Mouse (Mus musculus): ENCODE results near the gene Pold2. TPM values are rescaled to one million over a fixed set of nuclear protein-coding genes. Genes with fewer than 3 reads are reported as not detected.
A peak's percentile ranks its signal among the peaks of the same experiment; 100 is the strongest.

Pold2 gene
- polyA plus RNA-seq, 1 experiment from 2014 or later, result 48.6 TPM

GRCm38 (mm10) chr11:5872707-5873106 lies 5.4 kb downstream of the Pold2 start:
- H3K9ac ChIP-seq (replicated peaks; ENCODE audit: low read depth, low read length), result no peak overlapping the region
- peaks cover 8% of the 10 kb centered on the region for H3K4me1 ChIP-seq (ENCODE audit: control insufficient read depth, insufficient read depth, low read length)
- H3K27me3 ChIP-seq (ENCODE audit: control insufficient read depth, insufficient read depth, low read length), result no peaks in the 10 kb centered on the region
- H3K4me3 ChIP-seq (ENCODE audit: low read depth, low read length), result no peak overlapping the region
- 94% methylated on average over 11 of the region's 11 CpGs for WGBS
- peaks cover 10% of the 10 kb centered on the region for H3K36me3 ChIP-seq (ENCODE audit: control insufficient read depth, insufficient read depth, low read length)
- H3K4me2 ChIP-seq (ENCODE audit: low read depth, low read length), result no peak overlapping the region
- no peaks in the 10 kb centered on the region for H3K9me3 ChIP-seq (ENCODE audit: control insufficient read depth, low read length)
- no peak overlapping the region for H3K27ac ChIP-seq (ENCODE audit: low read depth, low read length)
- no peak for ATAC-seq (ENCODE audit: low read depth)

DNA sequence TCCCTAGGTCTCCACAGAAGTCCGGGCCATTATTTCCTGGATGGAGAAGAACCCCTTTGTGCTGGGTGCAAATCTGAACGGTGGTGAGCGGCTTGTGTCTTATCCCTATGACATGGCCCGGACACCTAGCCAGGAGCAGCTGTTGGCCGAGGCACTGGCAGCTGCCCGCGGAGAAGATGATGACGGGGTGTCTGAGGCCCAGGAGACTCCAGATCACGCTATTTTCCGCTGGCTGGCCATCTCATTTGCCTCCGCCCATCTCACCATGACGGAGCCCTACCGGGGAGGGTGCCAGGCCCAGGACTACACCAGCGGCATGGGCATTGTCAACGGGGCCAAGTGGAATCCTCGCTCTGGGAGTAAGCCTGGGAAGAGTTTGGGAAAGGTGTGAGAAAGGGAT lies 8.0 kb downstream of the Pold2 start:
- Histone ChIP-seq H3K9me3 (ENCODE audit: control insufficient read depth, low read length) (no peaks in the 10 kb centered on the region), H3K9ac (replicated peaks; ENCODE audit: low read depth, low read length) (no peak overlapping the region), H3K4me2 (ENCODE audit: low read depth, low read length) (no peak overlapping the region), H3K27ac (ENCODE audit: low read depth, low read length) (no peak overlapping the region), H3K4me1 (ENCODE audit: control insufficient read depth, insufficient read depth, low read length) (no peaks in the 10 kb centered on the region), H3K4me3 (ENCODE audit: low read depth, low read length) (no peak overlapping the region), H3K27me3 (ENCODE audit: control insufficient read depth, insufficient read depth, low read length) (no peaks in the 10 kb centered on the region), H3K36me3 (ENCODE audit: control insufficient read depth, insufficient read depth, low read length) (peaks cover 10% of the 10 kb centered on the region)
- WGBS, result 93% methylated on average over 16 of the region's 16 CpGs
- ATAC-seq (ENCODE audit: low read depth), result no peak

GRCm38 (mm10) chr11:5869331-5869730 lies 8.8 kb downstream of the Pold2 start:
- H3K27ac ChIP-seq (ENCODE audit: low read depth, low read length), result no peak overlapping the region
- H3K4me3 ChIP-seq (ENCODE audit: low read depth, low read length), result no peak overlapping the region
- H3K27me3 ChIP-seq (ENCODE audit: control insufficient read depth, insufficient read depth, low read length), result no peaks in the 10 kb centered on the region
- H3K9me3 ChIP-seq (ENCODE audit: control insufficient read depth, low read length), result no peaks in the 10 kb centered on the region
- H3K9ac ChIP-seq (replicated peaks; ENCODE audit: low read depth, low read length), result no peak overlapping the region
- no peak overlapping the region for H3K4me2 ChIP-seq (ENCODE audit: low read depth, low read length)
- H3K36me3 ChIP-seq (ENCODE audit: control insufficient read depth, insufficient read depth, low read length), result peaks cover 10% of the 10 kb centered on the region
- H3K4me1 ChIP-seq (ENCODE audit: control insufficient read depth, insufficient read depth, low read length), result no peaks in the 10 kb centered on the region
- 88% methylated on average over 16 of the region's 16 CpGs for WGBS
- ATAC-seq (ENCODE audit: low read depth), result no peak

DNA sequence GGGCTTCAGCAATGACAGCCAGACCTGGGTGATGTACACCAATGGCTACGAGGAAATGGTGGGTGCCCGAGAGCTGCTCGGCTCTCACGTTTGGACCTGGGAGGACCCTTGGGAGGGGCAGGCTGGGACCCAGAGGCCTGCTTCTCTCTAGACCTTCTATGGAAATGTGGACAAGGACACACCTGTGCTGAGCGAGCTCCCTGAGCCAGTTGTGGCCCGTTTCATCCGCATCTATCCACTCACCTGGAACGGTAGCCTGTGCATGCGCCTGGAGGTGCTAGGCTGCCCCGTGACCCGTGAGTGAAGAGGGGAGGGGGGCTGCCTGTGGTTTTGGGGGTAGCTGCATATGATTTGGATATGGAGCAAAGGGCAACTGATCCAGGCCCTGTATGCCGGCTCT lies 9.8 kb downstream of the Pold2 start:
- no peaks in the 10 kb centered on the region for H3K9me3 ChIP-seq (ENCODE audit: control insufficient read depth, low read length)
- H3K4me2 ChIP-seq (ENCODE audit: low read depth, low read length), result no peak overlapping the region
- H3K36me3 ChIP-seq (ENCODE audit: control insufficient read depth, insufficient read depth, low read length), result peaks cover 10% of the 10 kb centered on the region
- no peak overlapping the region for H3K9ac ChIP-seq (replicated peaks; ENCODE audit: low read depth, low read length)
- WGBS, result 95% methylated on average over 12 of the region's 12 CpGs
- ATAC-seq (ENCODE audit: low read depth), result no peak
- no peaks in the 10 kb centered on the region for H3K4me1 ChIP-seq (ENCODE audit: control insufficient read depth, insufficient read depth, low read length)
- no peak overlapping the region for H3K4me3 ChIP-seq (ENCODE audit: low read depth, low read length)
- H3K27me3 ChIP-seq (ENCODE audit: control insufficient read depth, insufficient read depth, low read length), result no peaks in the 10 kb centered on the region
- H3K27ac ChIP-seq (ENCODE audit: low read depth, low read length), result no peak overlapping the region

DNA sequence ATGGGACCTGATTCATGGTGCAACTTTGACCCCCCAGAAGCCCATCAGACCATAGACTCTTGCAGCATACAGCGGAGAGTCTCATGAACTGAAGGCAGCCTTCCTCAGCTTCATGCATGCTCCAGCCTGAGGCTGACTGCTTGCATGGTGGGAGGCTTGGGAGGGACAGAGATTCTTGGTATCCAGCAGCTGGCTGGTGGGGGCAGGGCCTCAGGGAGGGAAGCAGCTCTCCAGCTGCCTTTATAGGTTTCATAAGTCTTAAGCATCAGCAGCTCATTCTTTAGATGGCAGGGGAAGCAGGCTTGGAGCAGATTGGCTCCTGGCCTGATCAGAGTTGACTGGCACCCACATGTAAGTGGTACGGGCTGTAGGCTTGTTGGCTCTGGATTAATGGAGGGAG lies 10.9 kb downstream of the Pold2 start:
- H3K36me3 ChIP-seq (ENCODE audit: control insufficient read depth, insufficient read depth, low read length), result peaks cover 10% of the 10 kb centered on the region
- H3K4me3 ChIP-seq (ENCODE audit: low read depth, low read length), result no peak overlapping the region
- H3K4me2 ChIP-seq (ENCODE audit: low read depth, low read length), result no peak overlapping the region
- H3K9me3 ChIP-seq (ENCODE audit: control insufficient read depth, low read length), result no peaks in the 10 kb centered on the region
- H3K4me1 ChIP-seq (ENCODE audit: control insufficient read depth, insufficient read depth, low read length), result no peaks in the 10 kb centered on the region
- H3K27ac ChIP-seq (ENCODE audit: low read depth, low read length), result no peak overlapping the region
- no peak overlapping the region for H3K9ac ChIP-seq (replicated peaks; ENCODE audit: low read depth, low read length)
- H3K27me3 ChIP-seq (ENCODE audit: control insufficient read depth, insufficient read depth, low read length), result peaks cover 2% of the 10 kb centered on the region
- WGBS, result 86% methylated on average over 2 of the region's 2 CpGs
- ATAC-seq (ENCODE audit: low read depth), result no peak

DNA sequence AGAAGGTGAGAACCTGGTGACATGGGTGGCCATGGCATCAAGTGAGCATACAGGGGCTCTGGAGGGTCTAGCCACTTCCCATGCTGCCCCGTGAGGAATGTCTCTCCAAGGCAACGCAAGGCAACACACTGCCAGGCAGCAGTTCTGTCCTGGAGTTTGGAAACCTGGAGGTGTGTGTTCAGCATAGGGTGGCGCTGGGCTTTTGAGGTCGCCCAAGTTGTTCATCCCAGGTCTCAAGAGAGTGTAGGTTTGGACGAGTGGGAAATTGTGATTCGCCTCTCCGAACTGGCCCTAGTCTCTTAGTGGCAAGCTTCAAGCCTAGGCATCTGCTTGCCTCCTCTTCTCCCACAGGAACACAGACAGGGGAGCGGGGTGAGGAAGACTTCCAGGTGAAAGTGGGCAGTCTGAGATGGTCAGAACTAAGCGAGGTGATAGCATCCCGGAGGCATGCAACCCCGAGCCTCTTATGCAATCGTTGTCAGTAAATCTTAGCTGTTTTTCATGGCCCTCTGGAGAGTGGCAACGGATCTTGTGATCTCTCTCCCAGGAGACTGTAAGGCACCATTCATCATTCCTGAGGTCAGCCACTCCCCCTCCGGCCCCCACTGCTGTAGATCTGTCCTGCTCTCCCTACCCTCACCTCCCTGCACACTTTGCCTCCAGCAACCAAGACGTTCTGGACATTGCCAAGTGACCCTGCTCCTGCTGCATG lies 15.5 kb downstream of the Pold2 start:
- peaks cover 16% of the 10 kb centered on the region for H3K27me3 ChIP-seq (ENCODE audit: control insufficient read depth, insufficient read depth, low read length)
- ATAC-seq (ENCODE audit: low read depth), result no peak
- H3K4me3 ChIP-seq (ENCODE audit: low read depth, low read length), result peak overlapping the region; percentile 23; the same call in 1 of the 2 replicates
- H3K27ac ChIP-seq (ENCODE audit: low read depth, low read length), result no peak overlapping the region
- H3K4me2 ChIP-seq (ENCODE audit: low read depth, low read length), result peak overlapping the region; percentile 43
- no peaks in the 10 kb centered on the region for H3K36me3 ChIP-seq (ENCODE audit: control insufficient read depth, insufficient read depth, low read length)
- 0 out of 2 replicates have a peak, but pooled peaks cover 2% of the 10 kb centered on the region for H3K4me1 ChIP-seq (ENCODE audit: control insufficient read depth, insufficient read depth, low read length)
- H3K9ac ChIP-seq (replicated peaks; ENCODE audit: low read depth, low read length), result no peak overlapping the region
- no peaks in the 10 kb centered on the region for H3K9me3 ChIP-seq (ENCODE audit: control insufficient read depth, low read length)
- WGBS, result 20% methylated on average over 15 of the region's 15 CpGs

DNA sequence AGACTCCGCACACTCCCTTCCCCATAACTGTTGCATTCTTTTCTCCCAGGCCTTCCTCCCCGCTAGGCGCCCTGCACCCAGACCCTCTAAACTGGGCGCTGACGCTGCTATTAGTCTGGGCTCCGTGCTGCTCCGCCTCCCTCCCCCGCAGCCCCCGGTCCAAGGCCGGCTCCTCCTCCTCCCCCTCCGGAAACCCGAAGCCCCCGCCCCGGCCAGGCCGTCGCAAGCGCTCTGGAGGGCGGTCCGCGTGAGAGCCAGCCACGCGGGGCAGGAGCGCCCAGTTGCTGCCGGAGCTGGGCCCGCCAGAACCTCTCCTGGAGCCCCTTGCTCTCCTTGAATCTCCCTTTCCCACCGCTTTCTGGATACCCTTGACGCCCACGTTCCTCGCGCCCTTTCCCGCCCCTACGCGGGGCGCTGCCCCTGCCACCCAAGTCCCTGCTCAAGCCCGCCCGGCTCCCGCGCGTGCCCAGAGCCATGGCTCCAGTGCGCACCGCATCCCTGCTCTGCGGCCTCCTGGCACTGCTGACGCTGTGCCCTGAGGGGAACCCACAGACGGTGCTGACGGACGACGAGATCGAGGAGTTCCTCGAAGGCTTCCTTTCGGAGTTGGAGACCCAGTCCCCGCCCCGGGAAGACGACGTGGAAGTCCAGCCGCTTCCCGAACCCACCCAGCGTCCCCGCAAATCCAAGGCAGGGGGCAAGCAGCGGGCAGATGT lies 16.3 kb downstream of the Pold2 start, which contains the start of gene Aebp1:
Aebp1 (plus strand) TSS at position 270 of the 716 bp plus-strand sequence.
- Histone ChIP-seq H3K27ac (ENCODE audit: low read depth, low read length) (no peak within 1 kb of the TSS), H3K4me3 (ENCODE audit: low read depth, low read length) (peak within 1 kb of the TSS; percentile 23), H3K36me3 (ENCODE audit: control insufficient read depth, insufficient read depth, low read length) (no peaks in the 10 kb centered on the region), H3K9me3 (ENCODE audit: control insufficient read depth, low read length) (no peaks in the 10 kb centered on the region), H3K4me1 (ENCODE audit: control insufficient read depth, insufficient read depth, low read length) (0 out of 2 replicates have a peak, but pooled peaks cover 2% of the 10 kb centered on the region), H3K4me2 (ENCODE audit: low read depth, low read length) (peak within 1 kb of the TSS; percentile 43), H3K27me3 (ENCODE audit: control insufficient read depth, insufficient read depth, low read length) (peaks cover 16% of the 10 kb centered on the region), H3K9ac (replicated peaks; ENCODE audit: low read depth, low read length) (0 out of 2 replicates have a peak within 1 kb of the TSS, but pooled peaks have one; percentile 34)
- 5% methylated on average over 46 of the region's 59 CpGs for WGBS
- ATAC-seq (ENCODE audit: low read depth), result no peak

- no peak for ATAC-seq (ENCODE audit: low read depth)
- no peak overlapping the region for H3K4me2 ChIP-seq (ENCODE audit: low read depth, low read length)
- no peak overlapping the region for H3K27ac ChIP-seq (ENCODE audit: low read depth, low read length)
- H3K4me1 ChIP-seq (ENCODE audit: control insufficient read depth, insufficient read depth, low read length), result 0 out of 2 replicates have a peak, but pooled peaks cover 2% of the 10 kb centered on the region
- H3K4me3 ChIP-seq (ENCODE audit: low read depth, low read length), result no peak overlapping the region
- H3K9ac ChIP-seq (replicated peaks; ENCODE audit: low read depth, low read length), result no peak overlapping the region
- H3K36me3 ChIP-seq (ENCODE audit: control insufficient read depth, insufficient read depth, low read length), result no peaks in the 10 kb centered on the region
- H3K9me3 ChIP-seq (ENCODE audit: control insufficient read depth, low read length), result no peaks in the 10 kb centered on the region
- WGBS, result 63% methylated on average over 6 of the region's 6 CpGs
- peaks cover 16% of the 10 kb centered on the region for H3K27me3 ChIP-seq (ENCODE audit: control insufficient read depth, insufficient read depth, low read length)
Measured at GRCm38 (mm10) chr11:5860639-5861038, 17.5 kb downstream of the Pold2 start.
